Mouse (Mus musculus): ENCODE measurements around the gene Plxnd1.
A peak's percentile ranks its signal among the peaks of the same experiment; 100 is the strongest.

Gene Plxnd1

DNA sequence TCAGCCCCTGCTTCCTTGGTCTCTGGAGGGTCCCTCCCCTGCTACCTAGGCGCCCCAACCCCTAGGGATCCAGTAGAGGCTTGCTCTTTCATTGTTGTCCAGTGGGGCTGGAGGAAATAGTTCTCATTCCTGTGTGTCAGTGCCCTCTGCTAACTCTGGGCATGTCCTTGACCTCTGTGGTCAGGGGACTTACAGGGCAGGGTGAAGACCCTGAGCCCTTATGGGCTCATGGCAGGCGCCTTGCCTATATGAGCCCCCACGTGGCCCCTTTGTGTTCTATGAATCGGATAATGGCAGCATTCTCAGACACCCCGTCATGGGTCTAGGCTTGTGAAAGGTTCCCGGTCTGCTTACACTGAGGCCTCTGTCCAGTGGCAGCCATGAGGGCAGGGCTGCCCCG lies 4.0 kb upstream of the Plxnd1 start:
- DNase-seq = no peak

DNA sequence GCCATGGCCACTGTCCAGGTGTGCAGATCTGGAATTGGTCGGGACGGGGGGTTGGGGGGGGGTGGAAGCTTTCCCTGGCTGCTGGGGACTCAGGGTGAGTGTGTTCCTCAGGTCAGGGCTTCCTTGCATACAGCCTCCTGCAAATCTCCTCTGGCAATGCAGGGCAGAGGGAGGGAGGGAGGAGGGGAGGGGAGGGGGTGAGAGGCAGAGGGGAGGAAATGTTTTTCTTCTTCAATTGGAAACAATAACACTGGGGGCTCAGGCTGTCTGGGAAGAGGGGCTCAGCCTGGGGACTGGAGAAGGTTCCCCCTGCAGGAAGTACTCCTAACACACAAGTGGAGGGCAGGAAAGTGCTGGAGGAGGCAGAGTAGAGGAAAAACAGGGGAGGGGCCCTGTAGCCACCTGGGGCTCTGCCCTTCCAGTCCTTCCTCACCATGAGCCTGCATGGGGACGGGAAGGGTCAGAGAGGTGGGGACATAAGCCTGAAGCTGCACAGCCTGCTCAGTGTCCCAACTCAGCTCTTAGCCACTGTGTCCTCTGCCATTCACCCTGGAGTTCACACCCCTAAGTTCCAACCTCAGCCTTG lies 3.0 kb upstream of the Plxnd1 start:
- no peak for DNase-seq

DNA sequence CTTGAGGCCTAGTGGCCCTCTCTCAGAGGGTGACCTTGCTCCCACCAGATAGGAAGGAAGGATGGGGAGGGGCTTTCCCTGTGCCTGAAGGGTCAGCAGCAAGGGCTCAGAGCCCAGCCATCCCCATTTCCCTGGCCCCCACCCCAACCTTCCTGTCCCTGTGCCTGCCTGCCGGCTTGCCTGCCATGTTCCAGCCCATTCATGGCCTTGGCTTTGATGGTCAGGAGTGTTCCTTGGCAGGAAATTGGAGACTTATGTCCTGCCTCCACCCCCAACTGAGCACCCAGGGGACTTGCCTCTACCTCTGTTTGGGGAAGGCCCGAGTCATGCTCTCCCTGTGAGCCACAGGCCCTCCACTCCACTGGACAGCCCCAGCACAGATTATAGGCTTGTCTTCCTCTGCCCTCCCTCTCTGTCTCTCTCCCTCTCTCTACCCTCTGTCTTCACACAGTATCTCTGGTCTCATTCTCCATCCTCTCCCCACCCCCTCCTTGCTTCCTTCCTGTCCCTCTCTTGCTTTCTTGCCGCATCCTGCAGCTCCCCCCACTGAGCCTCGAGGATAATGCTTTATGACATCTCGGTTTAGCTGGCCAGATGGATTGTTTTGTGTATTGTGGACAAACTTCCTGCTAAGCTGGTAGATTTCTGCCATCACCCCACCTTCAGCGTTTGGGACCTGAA lies 1.5 kb upstream of the Plxnd1 start:
- DNase-seq = no peak

DNA sequence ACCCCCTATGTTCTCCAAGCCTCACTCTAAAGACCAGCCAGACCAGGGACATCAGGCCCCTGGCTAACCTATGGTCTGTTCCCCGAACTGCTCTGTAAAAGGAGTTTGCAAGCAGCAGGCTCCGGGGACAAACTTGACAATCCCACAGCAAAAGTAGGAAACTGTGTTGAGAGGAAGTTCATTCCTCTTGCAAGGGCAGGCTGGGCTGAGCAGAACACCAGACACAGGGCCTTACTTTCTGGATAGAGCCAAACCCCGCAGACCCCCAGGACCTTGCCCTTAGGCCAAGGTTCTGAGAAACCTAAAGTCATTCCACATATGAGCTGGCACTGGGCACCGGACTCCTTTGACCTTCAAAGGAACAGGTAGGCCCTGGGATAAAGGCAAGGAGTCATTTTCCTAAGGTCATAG lies 731 bp upstream of the Plxnd1 start:
- DNase-seq = no peak

DNA sequence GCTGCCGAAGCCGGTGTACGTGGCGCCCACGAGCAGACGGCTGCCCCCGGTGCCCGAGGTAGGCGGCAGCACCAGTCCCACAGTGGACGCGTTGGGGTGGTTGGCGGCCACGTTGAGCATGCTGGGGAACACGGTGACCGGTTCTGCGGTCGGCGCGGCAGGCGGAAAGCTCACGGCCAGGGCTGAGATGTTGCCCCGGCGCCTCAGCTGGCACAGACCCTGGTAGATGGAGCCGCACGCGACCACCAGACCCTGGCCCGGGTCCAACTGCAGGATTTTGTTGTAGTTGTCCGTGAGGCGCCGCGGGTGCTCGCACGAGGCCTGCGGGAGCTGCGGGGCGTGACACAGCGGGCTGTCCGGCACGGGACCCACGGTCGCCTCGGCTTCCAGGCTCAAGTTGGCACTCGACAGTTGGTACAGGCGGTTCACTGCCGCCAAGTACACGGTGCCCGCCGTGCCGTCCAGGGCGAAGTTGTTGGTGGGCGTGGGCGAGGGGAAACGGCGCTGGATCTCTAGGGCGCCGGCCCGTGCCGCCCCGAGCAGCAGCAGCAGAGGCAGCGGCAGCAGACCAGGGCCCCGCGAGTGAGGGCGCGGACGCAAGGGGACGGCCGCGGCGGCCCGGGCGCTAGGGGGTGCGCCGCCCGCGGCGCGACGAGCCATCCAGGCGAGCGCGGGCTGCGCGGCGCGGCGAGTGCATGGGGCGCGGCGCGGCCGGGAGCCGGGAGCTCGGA lies 494 bp downstream of the Plxnd1 start:
- DNase-seq = peak; percentile 66

DNA sequence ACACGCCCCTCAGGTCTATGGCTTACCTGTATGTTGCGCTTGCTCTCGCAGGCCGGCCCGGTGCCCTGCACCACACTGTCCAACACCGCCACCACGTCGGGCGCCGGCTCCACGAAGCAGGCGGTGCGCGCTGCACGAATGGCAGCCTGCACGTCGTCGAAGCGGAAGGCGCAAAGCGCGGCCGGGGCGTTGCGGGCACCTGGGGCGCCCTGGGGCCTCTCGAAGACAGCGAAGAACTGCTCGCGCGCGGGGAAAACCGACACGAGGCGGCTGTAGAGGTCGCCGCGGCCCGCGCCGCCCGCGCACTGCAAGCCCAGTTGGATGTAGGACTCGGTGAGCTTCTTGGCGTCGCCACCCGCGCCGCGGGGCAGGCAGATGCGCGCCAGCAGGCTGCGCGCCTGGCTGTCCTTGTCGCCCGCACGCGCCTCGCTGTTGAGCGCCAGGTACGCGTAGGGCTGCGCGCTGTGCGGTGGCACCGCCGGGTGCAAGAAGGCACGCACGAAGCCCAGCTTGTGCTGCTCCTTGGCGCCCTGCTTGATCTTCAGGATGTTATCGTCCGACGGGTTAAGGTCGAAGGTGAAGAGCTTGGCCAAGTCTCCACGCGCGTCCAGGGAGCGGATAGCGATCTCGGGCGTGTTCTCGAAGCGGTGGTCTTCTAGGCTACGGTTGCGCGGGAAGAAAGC lies 1.2 kb downstream of the Plxnd1 start:
- no peak for DNase-seq

DNA sequence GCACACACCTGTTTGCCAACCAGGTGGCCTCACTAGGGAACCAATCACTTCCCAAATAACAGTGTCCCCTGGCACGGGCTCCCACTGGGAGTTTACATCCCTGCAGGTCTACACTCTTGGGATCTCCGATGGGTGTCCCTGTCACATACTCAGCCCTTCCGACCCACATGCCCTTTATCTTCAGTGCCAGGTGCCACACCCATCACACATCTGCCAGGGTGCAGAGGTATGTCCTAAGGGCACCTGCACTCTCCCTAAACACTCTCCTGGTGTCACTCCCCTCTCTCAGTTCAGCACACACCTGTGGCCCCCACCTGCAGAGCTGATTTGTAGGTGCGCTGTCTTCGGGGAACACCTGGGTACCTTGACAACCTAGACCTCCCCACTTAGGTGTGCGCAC lies 1.8 kb downstream of the Plxnd1 start:
- no peak for DNase-seq

DNA sequence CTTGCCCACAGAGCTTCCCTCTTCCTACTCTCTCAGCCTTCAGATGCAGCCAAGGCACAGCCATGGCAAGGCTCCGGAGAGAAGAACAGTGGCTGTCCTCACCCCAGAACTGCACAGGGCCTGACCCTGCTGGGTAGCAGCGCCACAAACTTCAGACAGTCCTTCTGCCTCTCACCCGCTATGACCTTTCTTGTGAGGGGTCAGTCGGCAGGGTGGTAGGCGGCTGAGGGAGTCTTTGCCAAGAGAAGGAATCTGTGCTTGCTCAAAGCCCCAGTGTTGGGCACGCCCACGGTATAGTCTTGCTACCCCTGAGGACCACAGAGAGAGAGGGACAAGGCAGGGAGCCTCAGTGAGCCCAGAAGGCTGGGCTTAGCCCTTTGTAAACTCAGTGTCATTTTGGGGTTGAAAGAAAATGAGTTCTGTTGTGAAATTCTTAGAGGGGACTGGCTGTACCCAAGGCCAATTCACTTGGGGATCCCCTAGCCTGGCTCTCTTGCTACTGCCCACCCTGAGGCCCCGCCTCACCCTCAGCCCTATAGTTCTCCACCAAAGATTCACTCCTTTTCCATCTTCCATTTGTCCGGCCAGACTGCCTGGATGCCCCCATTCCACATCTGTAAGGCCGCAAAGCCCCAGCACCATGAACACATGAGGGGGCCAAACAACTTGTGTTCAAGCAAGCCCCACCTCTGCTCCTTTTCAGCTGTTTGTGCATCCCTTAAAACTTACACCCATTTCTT lies 2.8 kb downstream of the Plxnd1 start:
- DNase-seq = no peak

DNA sequence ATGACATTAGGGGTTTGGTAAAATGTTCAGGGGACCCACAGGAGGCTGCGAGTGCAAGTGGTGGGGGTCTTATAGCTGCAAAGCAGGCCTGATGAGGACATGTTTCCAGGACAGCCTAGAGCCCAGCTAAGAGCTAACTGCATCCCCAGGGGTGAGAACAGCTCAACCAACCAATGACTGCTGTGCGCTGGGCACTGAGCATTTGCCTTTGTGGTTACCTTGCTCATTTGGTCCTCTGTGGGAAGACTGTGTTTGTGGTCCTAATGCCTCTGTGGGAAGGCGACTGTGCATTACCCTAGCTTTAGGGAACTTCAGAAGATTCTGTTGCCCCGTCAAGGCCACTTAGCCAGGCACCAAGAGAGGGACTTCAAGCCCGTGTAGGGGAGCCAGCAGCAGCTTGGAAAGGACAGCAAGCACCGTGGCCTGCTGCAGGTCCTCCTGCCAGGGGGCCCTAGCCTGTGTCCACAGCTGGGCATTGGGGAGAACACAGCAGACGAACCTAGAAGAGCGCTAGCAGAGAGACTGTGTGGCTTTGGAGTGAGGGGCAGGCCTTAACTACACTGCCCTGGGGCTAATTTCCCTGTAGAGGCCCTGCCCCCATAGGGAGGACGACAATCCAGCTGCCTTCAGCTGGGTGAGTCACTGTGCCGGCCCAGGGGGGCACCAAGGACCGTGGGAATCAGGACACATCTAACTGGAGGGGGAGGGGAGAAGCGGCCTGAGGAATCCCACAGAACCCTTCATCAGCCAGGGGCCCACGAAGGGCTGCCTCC lies 3.5 kb downstream of the Plxnd1 start:
- no peak for DNase-seq

DNA sequence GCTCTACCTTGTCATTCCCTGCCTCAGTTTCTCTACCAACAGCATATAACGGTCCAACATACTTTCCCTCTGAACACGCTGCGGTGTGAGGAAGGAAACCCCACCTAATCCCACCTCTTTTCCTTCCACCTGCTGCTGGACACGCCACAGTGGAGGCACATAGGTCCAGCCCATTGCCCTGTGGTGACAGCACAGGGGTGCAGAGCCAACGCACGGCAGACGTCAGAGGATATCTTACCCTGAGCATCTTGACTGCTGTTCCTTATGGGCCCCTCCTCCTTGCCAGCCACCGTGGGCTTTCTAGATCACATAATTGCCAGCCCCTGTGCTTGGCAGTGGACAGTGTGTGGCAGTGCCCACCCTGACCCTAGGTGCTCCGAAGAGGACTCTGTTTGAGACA lies 4.3 kb downstream of the Plxnd1 start:
- no peak for DNase-seq

DNA sequence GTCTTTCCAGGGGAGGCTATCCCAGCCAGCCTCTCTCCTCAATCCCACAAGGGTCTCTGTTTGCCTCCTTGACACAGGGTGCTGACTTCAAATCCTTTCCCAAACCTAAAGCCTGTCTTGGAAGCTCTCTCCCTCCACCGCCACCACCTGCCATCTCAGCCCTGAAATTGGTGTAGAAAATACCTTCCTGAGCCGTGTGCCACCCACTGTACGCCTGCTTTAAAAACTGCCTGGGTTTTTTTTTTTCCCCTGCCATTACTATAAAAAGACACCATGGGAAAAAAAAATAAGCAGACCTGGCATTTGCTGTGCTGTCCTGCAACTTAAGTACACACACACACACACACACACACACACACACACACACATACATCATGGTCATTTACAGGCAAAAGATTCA lies 4.7 kb downstream of the Plxnd1 start:
- no peak for DNase-seq

DNA sequence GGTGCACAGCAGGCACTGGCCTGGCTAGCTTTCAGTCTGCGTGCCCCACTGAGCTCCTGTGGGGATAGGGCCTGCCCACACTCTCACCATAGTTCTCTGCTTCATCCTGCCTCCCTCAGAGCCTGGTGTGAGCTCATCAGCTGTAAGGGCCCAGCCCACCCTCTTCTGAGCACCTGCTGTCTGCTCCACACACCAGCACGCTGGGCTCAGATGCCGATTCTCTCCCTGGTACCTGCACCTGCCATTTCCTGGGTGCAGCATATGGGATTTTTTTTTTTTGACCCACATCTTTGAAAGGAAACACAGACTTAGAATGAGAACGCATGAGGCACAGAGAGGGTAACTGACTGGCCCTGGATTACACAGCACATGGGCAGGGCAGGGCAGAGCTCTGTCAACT lies 5.2 kb downstream of the Plxnd1 start:
- DNase-seq = no peak

DNA sequence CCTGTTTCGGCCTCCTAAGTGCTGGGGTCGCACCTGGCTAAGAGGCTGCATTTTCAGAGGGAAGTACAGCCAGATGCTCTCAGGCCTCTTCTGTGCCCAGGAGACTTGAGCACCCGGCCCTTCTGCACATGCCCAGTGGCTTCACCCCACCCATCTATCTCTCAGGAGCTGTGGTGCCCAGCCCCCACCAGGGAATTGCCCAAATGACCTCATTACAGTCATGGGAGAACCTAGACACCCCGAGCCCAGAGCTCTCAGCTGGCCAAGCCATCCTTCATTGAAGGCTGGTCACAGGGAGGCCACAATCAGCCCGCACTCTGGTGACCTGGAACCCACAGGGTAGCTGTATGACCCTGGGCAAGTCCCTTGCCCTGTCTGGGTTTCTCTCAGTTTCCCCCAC lies 5.8 kb downstream of the Plxnd1 start:
- no peak for DNase-seq

DNA sequence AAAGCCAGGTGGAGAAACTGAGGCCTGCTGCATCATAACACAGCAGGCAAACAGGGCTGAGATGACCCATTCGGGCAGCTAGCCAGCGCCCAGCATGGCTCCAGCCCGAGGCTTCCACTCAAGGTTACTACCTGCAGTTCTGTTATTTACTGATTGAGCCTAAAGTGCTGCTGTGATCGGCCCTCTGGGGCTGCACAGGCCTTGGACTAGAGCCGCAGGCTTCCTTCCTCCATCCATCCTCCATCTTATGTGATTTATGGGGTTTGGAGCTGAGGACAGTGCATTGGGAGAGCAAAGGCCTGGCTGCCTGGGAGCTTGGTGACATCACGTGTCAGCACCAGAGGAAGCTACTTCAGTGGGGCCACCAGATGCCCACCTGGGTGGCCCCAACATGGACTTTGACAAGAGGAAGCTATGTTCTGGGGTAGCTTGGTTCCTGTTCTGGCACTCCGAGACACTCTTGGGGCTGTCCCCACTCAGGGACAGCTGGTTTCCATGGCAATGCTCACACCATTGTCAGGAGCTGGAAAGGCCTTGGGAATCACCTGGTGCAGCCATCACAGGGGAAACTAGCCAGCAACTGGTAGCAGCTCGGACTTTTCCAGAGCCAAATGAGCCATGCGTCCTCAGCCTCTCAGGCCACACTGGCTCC lies 7.6 kb downstream of the Plxnd1 start:
- DNase-seq = no peak

DNA sequence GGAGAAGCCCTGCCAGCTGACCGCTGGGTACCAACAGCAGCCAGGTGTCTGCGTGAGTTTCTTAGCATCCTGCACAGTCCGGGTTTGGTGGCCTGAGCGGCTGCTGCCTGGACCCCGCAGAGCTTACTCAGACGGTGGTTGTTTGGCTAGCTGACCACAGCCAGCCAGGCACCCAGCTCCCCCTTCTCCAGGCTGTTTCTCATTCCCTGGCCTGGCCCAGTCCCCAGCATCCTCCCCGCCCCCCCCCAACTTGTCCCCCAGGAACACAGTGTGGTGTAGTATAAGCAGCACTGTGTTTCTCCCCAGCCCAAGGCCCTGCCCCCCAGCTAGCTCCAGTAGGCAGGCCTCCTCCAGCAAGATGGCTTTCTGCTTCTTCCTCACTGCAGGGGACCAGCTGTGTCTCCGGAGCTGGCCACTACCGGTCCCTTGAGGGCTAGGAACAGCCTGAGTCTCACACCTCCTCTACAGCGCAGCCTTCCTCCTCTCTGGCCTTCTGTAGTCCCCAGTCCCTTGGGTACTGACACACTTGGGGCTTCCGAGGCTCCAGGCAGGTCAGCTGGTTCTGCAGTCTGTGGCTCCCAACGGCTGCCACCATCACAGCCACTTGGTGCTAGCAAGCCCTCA lies 8.2 kb downstream of the Plxnd1 start:
- no peak for DNase-seq

DNA sequence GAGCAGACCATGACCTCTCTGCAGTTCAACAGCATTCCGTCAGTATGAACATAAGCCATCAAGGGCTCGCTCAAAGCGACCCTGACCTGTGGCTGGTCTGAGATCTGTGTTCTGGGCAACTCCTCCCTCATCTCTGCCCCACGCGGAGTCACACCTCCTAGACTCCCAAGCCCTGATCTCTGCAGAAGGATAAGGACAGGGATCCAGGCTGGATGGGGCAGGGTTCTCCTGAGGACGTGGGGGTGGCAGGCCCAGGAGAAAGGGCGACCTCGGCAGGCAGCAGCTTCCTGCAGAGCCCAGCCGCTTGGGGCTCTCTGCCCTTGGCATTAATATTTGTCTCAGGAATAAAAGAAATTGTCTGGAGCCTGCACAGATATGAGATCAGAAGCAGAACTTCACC lies 9.2 kb downstream of the Plxnd1 start:
- no peak for DNase-seq

DNA sequence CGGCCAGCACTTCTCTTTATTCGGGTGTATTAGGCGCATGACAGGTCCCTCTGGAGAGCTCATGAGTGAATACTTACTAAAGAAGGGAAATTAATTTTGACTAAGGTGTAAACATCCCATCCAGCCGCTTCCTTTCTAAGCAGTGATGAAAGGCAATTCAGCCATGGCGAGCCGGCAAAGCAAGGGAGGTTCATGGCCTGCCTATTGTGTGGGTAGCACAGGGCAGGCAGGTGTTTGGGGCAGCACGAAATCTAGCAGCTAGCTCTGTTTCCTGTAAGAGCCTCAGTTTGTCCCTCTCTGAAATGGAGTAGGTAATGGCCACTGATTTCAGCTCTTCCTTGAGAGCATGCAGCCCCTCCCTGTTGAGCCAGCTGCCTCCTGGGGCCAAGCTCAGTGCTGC lies 10.2 kb downstream of the Plxnd1 start:
- DNase-seq = no peak

DNA sequence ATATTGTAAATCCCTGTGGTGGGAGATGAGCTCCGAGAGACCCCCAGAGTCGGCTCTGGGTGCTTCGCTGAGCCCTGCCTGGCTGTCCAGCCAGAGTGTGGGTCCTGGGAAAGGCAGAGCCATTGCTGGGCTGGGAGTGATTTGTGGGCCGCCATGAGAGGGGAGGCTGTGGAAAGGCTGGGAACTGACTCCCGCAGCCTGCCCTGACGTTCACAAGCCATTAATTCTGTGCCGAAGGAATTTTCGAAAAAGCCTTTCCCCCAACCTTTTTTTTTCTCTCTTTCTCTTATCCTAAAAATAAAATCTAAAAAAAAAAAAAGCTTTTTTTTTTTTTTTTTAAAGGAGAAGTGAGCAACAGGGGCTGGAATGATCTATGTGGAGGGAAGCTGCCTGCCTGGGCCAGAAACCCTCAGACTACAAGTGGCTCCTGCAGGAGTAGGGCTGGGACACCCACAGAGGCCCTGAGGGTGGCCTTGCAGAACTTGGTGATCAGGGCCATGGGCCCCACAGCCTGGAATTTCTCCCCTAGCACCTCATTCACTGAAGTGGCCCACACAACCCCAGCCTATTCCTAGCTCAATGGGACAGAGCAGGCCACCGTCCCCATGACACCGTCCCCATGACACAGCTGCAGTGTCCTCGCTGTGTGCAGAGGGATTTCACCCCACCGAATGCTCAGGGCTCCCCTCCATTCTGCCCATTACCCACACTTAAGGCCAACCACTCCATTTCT lies 11.3 kb downstream of the Plxnd1 start:
- no peak for DNase-seq

DNA sequence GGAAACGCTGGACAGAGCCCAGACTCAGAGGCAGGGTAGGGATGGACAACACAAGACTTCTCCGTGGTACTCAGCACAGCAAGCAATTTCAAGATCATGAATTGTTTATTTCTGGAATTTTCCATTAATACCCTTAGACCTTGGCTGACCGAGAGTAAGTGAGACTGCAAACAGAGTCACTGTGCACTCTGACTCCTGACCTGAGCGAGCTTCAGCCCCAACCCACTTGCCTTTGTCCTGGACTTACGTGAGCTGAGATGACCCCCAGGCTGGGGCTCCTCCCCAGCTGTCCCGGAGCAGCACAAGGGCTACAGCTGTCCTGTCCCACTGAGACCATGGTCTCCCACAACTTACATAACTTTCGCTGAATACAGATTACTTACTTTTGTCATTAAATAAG lies 11.9 kb downstream of the Plxnd1 start:
- no peak for DNase-seq

DNA sequence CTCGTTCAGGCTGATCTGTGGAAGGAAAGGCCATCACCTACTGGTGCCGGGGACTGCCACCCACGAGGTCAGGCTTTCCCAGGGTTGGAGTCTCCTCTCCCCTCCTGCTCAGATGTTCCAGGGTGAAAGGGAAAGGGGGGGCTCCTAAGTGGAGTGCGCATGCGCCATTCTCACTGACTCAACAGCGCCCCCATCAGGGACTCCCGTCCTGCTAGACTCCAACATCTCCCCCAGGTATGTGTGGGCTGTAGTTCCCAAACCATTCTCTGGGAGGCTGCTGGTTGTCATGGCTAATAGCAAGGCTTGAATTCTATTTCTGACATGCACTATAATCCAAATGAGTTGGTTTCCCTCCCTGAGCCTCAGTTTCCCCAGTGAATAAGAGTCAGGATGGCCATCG lies 16.2 kb downstream of the Plxnd1 start:
- no peak for DNase-seq

DNA sequence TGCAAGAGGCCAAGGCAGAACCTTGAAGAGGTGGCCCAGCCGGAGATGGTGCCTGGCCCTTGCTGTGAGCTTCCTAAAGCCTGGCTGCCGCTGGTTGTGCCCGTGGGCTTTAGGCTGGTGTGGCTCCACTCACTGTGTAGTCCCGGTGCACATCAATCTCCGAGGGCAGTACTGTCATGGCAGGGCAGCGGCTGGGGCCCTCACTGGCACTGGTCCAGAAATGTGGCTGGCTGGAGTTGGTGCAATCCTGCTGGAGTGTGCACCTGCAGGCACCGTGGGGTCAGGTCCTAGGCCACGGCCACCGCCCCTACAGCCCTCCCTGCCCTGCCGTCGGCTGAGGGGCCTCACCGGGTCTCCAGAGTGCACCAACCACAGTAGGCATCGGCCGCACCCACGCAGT lies 17.0 kb downstream of the Plxnd1 start:
- no peak for DNase-seq
